Mouse (Mus musculus): ENCODE measurements around the gene Ms4a6d.
"Not testable (repeated sequence)": the region's sequence is repeated elsewhere in the genome, so short reads cannot be mapped to it uniquely, and the experiment has no call there.

The Ms4a6d gene

DNA sequence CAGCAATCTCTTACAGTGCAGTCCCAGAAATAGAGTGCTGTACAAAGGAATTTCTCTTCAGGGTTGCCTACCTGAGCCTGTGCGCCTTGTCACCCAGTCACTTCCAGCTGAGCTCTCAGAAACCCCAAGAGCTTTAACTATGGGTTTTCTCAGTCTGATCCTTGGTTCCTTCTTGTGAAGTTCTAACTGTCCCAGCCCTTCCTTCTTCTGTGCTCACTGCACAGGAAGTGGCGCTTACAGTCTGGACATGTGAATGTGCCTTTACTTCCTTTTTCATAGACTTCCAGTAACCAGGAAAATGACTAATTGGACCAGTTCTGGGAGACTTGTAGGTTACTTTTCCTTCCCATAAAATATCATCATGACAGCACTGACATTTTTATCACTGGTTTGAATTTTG lies at the start of gene Ms4a6d:
TSS of gene Ms4a6d (minus strand) at position 247 of the 400 bp plus-strand sequence.
- no peak for DNase-seq

DNA sequence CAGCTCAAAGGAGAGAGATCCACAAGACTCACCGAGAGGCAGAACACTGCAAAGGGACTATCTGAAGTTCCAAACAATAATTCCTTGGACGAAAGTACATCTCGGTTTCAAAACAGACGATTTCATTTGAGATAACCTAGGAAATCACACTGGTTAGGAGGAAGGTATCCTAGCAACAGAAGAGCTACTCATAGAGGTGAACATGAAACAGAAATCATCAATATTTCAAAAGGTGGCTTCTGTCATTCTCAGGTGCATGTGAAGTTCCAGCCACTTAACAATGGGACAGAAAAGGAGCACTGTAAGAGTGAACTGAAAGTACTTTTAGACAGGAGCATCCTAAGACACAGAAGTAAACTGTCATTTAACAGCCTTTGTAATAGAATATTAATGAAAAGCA lies 44.9 kb upstream of the Ms4a6d start:
- no peak for DNase-seq

DNA sequence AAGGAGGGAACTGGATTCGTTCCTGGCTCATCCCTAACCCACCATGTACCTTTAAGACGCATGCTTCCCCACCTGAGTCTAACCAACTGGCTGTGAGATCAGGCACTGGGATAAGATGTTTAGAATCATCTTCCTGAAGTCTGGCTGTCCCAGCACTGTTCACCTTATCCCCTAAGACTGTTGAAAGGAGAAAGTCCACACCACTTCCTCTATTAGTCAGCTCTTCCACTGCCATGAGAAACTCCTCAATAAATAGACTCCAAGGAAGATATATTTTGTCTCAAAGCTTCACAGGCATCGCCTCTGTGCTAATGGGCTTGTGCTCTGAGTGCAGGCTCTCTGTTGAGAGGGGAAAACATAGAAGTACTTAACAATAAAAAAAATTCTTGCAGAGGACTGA lies 41.5 kb upstream of the Ms4a6d start:
- DNase-seq, result no peak

DNA sequence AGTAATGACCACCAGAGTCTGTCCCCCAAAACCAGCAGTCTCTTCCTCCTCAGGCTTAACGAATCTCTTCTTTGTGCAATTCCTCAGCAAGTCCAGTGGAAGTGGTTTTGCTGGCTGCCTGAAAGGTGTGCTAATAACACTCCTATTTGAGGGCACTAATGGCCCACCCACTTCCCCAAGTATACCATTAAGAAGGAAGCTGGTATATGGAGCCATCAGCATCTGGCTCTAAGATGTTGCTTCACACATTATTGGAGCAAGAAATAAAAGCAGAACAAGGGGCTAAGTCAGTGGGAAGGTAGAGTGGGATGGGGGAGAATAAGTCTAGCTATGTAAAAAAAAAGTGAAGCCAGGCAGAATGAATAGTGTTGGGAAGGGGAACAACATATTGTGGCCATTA lies 36.1 kb upstream of the Ms4a6d start, which contains the start of gene Ms4a3:
TSS of gene Ms4a3 (minus strand) at position 120 of the 400 bp plus-strand sequence.
- DNase-seq, result no peak

DNA sequence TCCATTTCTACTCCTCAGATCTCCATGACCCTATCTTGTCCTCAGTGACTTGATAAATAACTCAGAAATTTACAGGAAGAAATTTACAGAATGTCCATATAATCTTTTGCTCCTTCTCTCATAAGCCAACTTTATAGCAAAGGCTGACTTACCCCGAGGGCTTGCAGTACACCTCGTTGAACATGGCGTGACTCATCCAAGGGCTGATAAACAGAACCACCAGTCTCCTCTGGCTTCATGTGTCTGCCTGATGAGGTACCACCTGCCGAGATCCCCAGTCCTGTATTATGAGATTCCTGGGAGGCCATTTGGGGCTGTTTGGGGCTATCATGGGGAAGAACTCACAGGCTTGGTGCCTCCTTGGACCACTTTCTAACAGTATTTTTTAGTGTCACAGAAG lies 34.4 kb upstream of the Ms4a6d start:
- no peak for DNase-seq

DNA sequence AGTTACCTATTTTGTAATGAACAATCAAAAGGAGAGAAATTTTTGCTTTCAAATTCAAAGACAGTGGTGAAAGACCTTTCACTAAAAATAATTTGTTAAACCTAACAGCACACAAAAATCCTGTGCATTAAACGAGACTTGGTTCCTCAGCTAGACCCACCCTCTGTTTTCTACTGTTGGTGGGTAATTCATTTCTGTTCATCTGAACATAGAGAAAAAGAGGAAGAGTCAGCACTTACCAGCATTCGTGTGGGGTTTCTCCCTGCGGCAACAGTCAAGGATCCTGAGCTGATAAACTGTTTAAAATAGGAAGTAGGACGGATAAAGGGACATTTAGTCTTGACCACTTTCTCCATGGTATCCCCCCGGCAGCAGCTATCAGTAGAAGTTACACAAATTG lies 30.9 kb upstream of the Ms4a6d start:
- DNase-seq, result no peak

DNA sequence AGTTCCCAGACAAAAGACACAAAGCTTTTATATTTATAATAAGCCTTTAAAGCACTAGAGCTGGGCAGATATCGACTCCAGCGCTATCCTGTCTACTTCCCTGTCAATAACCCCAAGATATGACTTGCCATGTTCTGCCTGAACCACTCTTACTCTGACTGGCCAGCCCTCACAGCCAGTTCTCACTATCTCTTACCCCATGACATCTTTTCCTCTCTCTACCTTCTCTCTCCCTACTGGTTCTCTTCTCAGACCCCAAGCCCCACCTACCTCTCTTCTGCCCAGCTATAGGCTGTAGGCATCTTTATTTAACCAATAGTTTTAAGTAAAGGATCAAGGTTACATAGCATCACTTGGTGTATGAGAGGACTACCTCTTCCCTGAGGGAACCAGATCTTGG lies 29.7 kb upstream of the Ms4a6d start:
- no peak for DNase-seq

DNA sequence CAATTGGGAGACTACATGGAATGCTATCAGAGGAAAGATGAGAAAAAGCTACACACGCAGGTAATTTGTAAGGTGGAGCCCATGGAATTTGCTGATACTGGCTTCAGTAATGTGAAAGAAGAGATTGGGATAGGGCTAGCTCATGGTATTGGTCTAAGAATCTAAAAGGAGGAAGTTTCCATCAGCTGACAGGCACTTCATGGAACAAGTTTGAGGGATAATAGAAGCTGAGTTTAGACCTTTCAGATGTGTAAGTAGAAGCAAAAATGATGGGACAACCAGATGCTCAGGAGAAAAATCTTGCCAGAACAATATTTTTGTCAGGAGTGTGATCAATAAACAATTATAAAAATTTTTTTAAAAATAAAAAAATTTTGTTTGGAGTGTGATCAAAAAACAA lies 29.1 kb upstream of the Ms4a6d start:
- no peak for DNase-seq

DNA sequence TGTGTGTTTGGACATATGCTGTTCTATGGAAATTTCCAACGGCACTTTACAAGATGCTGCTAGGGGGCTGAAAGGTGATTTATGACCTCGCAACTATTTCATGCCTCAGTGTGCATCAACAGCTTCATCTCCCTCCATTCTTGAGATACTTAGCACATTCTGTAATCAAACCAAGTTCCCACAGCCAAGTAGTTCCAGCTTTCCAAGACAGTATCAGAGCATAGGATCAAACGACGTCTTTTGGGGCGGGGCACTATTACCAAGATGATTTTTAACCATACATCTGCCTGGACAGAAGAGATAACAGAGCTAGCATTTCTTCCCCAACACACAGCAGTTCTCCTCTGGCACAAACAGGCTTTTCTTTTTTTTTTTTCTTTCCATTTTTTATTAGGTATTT lies 20.6 kb upstream of the Ms4a6d start:
- DNase-seq, result no peak

DNA sequence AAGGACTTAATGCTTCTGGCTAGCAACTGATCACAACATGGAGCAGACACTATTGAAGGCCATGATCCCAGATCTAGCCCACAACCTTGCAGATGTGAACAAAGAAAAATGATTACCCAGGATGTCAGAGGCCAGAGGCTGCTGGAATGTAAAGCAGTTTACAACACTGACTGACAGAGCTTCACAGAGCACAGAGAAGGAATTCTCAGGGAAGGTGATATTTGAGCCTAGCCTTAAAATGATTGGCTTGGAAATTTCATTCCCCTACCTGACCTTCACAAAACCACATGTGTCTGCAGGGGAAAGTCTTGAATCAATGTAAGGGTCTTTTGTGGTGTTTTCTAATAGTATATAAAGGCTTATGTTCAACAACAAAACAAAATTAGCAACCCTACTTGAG lies 20.2 kb upstream of the Ms4a6d start:
- DNase-seq, result no peak

DNA sequence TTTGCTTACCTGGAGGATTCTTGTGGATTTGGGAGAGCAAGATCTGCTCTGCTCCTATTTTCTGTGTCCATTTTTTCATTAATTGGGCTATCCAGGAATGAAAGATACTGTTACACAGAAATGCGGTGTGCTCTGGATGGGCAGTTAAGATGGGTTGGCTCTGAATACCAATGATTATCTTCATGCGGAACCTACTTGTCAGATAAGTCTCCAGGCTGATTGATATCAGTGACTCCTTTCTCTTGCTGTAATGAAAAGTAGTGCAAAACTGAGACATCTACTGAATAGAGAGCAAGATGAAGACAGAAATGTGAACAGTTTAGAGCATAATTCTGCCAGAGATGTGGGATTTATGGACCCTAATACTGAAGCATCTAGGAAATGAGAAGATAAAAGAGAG lies 18.9 kb upstream of the Ms4a6d start, which contains the start of gene Ms4a2:
TSS of gene Ms4a2 (minus strand) at position 169 of the 400 bp plus-strand sequence.
- DNase-seq, result no peak

DNA sequence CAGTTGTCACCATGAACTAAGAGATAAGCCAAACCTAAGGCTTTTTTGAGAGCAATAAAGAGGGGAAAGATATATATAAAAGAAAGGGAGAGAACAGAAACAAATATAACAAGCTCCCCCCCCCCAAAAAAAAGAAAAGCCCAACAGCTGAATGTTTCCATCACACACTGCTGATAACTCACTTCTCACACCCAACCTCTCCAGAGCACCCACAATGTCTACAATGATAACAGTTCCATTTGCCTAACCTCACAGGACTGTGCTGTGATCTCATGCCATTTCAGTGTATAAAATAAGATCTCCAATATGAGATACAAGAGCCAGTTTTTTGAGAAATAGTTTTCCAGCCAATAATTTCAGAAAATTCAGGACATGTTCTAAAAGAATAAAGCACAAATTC lies 13.3 kb upstream of the Ms4a6d start:
- DNase-seq, result no peak

DNA sequence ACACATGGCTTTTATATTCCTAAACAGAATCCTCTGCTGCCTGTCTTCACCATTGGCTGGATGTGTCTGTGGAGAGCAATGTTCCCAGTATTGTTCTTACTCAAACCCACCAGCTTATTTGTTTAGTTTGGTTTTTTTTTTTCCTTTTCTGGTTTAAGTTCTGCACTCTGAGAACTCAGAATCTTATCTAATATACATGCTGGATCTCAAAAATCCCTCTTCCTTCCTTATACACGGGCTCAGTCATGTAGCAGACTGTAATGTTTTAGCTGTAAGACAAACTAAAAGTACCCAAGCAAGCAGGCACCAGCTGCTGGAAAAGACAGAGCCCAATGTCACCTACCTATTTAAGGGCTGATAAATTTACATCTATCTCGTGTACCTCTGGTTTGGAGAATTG lies 10.2 kb upstream of the Ms4a6d start:
- no peak for DNase-seq

DNA sequence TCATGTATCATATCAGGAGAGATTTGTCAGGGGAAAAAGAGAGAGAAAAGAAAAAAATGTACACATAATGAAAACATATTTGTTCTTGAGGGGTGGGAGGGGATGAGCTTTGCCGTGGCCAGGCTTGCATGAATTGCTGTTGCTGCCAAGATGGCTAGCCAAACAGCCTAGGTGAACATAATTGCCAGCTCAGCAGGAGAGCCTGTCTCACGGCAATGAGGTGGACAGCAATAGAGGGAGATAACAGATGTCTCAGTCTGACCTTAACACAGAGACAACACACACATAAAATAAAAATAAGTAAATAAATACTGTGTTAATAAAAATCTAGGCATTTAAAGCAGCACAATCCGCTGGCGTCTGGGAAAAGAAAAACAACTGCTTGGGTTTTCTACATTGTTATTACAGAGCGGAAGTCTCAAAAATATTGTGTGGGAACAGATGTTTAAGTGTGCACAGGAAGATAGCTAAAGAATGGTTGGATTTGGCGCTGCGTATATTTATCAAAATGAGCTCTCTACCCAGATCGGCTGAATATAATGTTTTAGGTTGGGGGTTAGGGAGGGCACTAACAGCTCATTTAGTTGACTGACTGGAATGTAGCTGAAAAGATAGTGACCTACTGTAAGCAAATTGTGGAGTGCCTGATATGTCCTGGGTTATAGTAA lies 9.3 kb upstream of the Ms4a6d start:
- DNase-seq, result peak; percentile 78 to 85

DNA sequence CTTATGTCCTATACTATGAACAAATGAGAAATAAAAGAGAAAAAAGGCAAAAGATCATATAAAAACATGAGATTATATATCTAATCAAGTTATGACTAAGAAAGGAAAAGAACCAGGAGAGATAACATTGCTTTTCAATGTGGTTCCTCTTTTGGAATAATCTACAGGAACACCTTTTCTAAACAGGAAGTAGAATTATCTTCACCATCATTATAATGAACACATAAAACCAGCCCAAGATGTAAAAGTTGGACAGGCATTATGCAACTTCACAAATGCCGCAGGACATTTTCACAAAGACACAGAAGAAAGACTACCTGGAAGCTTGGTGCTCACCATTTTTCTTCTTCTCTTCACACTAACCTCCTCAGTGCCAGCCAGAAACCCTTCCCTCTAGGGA lies 8.4 kb upstream of the Ms4a6d start:
- no peak for DNase-seq

DNA sequence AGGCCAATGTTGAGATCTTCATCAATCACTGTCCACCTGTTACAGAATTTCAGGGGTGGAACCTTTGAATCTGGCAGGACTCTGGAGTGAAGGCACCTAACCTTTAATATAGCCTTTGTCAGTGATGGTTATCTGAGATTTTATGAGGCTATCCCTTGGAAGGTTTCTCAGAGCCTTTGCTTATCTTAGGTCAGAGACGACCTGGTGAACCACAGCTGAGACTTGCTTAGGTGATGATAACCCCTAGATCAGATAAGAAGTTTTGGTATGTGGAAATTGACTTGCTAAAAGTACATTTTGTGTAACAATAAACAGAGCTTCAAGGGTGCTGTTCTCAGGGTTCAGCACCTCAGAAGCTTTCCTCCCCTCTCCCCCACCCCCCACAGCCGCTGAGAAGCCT lies 7.6 kb upstream of the Ms4a6d start:
- no peak for DNase-seq

DNA sequence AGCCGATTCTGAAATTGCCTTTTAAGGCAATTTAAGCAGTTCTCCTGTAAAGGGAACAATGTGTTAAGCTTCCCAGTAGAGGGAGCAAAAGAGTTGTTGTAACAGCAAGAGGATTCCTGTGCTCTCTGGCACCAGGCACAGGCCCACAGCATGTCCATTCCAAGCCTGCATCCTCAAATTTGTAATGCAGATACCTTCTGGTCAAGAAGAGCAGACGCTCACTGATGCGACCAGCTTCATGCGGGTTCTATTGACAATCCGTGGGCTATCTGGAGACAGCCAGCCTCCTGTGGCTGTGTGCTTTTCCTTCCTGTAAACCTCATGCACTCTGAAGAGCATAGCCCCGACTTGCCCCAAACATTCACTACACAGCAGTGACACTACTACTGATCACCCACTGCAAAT lies 6.9 kb upstream of the Ms4a6d start:
- DNase-seq, result peak; percentile 77 to 82

DNA sequence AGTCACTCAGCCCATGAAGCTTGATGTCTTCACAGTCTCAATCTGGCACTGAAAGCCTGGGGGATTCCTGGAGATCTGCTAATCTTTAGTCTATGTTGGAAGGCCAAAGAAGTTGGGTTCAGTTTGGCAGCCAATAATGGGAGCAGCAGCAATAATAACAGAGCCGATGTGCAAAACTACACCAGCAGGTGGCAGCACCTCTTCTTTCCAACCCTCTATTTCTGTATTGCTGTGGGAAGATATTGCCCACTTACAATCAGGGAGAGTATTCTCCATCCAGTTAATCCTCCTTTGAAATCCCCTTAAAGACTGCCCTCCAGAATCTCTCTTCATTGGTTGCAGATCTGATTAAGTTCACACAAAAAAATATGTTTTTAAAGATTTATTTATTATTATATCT lies 3.5 kb upstream of the Ms4a6d start:
- DNase-seq, result peak; percentile 68 to 77

DNA sequence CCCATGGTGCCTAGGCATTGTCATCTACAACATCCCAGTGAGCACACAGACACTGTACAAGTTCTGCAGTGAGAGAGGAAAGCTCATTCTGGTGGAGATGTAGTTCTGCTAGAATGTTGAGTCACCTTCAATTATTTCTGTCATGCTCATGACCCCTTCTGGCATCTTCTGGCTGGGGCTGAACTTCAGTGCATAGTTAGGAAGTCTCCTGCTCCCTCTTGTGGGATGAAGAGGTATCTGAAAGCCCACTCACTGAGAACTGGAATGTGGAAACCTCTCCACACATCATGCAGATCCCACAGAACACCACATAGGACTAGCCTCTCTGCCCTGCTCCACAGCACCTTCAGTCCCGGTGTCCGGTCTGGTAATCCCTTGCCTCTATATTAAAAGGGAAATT lies 2.6 kb downstream of the Ms4a6d start:
- peak; percentile 44 to 49 for DNase-seq

DNA sequence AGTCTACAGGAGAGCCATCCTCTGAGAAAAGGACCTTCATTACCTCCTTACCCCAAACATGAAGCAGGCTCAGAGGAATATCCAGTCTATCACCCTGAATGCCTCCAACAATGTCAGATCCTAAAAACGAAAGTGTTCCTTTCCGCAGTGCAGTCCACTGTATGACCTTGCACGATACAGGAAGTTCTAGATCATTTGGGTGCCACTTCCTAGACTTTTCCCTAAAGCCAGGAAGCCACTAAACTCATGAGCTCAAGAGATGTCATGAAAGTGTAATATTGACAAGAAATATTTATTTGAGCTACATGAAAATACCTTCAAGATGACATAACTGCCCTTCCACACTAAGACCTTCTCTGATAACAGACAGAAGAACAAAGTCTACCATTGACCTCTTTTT lies 3.3 kb downstream of the Ms4a6d start:
- DNase-seq, result no peak

DNA sequence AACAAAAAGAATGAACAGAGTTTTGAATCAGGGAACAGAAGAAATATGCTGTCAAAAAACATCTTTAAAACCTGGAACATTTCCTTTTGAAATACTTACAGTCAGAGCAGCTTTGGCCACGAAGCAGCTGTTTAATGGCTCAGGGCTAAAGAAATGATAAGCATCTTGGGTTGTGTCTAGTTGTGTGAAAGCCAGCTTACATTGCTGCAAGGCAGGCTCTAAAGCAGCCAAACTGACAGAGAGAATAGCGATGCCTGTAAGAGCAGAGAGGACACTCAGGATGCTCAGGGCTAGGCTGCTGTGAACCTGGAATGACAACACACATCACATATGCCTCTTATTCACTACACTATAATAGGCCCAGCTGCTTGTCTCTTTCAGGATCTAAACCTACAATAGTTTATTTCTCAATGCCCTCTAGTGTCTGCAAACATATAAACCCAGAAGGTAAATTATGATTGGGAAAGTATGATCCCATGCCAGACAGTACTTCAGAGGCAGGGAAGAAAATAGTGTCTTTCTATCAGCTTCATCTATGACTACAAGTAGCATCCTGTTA lies 14.7 kb downstream of the Ms4a6d start:
- no peak for DNase-seq

DNA sequence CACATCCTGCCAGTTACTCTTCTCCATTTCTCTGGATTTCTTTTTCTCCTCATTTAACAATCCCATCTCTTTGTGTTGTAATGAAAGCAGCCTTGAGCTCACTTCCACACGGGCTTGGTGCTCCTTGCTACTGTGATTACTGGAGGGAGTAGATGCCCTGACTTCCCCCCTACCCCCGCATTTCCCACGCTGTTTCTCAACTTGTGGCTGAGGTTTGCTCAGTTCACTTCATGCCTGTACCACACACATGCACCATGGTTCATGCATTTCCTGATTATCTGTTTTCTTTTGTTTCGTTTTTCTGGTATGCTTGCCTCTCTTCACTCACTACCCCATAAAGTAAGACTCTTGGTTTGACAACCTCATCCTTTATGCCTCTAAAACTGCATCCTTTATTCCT lies 15.4 kb downstream of the Ms4a6d start:
- DNase-seq, result no peak

DNA sequence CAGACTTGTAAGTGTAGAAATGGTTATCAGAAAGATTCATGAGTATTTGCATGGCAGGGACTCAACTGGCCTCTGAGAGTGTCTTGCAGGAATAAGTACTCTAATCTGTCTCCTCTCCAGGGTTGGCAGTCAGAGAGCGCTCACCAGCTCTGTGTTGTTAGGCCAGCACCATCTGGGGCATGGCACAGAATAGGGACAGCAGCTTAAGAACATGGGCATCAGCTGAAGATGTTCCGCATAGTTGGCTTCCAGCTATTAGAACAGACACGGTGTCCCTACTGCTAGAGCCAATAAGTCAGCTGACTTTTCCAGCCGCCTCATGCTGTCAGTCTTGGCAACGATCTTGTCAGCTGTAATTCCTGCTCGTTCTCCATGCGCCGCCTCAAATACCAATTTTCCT lies 29.7 kb downstream of the Ms4a6d start:
- DNase-seq, result peak; percentile 56 to 69

DNA sequence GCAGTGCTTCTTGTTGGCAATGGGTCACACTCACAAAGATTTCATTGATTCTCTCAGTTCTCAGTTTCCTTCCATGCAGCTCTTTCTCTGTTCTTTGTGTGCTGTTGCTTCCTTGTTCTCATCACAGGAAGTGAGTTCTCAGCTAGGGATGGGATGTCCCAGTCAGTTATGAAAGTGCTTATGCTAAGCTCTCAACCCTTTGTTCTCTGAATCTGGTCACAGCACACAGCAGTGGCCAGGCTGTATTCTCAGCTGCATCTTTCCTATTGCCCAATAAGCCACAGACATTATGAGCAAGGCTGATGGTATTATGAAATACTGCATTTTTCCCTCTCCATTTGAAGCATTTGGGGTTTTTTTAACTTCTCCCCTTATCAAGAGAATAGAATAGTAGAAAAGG lies 45.1 kb downstream of the Ms4a6d start:
- not testable (repeated sequence) for DNase-seq

DNA sequence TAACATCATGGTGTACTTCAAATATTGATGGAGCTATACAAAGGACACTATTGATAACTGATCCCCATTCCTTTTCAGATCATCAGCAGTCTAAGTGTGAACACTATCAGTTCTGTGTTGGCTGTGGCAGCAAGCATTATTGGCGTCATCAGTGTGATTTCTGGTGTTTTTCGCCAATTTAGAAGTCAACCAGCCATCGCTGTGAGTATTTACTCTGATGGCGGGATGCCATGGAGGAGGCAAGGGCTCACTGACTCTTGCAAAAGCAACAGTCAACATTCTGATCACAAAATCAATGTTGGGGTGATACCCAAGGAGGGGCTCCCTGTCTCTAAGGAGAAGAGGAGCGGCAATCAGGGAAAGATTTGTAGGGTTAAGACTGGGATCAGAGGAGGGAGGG lies 49.9 kb downstream of the Ms4a6d start:
- no peak for DNase-seq
